Mouse (Mus musculus) Patski (cell line): ENCODE results near the gene Gm47791. TPM values are rescaled to one million over a fixed set of nuclear protein-coding genes. Genes with fewer than 3 reads are reported as not detected.

Source experiments
- ATAC-seq: fragments of 100-300 bp; one replicate; pipeline ENCODE4 v1.8.0; 2021
- CTCF ChIA-PET: fragments of 350-600 bp; sonication (Branson Sonifier 250); formaldehyde crosslinking; loops from one replicate; lab custom pipeline; 2022; ENCODE audit warnings: inconsistent platforms; lab: Charles Lee
- POLR2A ChIA-PET: fragments of 350-600 bp; sonication (Branson Sonifier 250); formaldehyde crosslinking; loops from one replicate; lab custom pipeline; 2022; ENCODE audit warnings: antibody characterized with exemption, inconsistent platforms; lab: Charles Lee
- DNase-seq: peaks from one replicate; pipeline ENCODE4 v3.0.0-alpha.2; 2011; ENCODE audit warnings: low read depth, low spot score
- H3K27me3 ChIP-seq: fragments of 371-371 bp; one replicate; pipeline ENCODE4 v1.5.1; 2021
- CTCF ChIP-seq: fragments of 100-300 bp; IDR thresholded peaks from one replicate; pipeline ENCODE4 v1.5.1; 2021
- in situ Hi-C: fragments of 300-500 bp; cut with MboI; formaldehyde crosslinking; loops from 3 replicates; pipeline ENCODE4 v1.11.1; 2018; ENCODE audit warnings: low pct_unique_long_range_greater_than_20kb, mixed read lengths
- polyA plus RNA-seq: library from polyadenylated mRNA; unstranded; gene quantifications from one replicate; pipeline ENCODE4 v1.2.3, GENCODE M21; 2021

Gm47791 gene
- polyA plus RNA-seq, 1 experiment from 2014 or later, result not detected

DNA sequence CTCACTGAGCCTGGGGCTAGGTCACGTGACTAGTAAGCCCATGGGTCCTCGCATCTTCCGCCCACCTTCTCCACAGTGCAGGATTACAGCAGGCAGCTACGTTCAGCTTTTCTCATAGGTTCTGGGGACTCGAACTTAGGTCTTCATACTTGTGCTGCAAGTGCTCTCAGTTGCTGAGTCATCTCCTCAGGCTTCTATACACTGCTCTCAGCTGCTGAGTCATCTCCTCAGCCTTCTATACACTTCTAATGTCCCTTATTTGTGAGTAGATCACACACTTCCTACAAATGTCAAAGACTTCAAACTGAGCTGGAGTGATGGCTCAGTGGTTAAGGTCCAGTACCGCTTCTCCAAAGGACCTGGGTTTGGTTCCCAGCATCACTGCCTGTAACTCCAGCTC is 21.2 kb upstream of the Gm47791 start:
- CTCF ChIA-PET, result interaction anchor here (0.8 to 1.4 kb wide), 5 partner anchors 13 to 182 kb away, joined by 3 to 5 read pairs (median 3); no protein-coding TSS in a partner anchor
- POLR2A ChIA-PET, result no interaction called here

DNA sequence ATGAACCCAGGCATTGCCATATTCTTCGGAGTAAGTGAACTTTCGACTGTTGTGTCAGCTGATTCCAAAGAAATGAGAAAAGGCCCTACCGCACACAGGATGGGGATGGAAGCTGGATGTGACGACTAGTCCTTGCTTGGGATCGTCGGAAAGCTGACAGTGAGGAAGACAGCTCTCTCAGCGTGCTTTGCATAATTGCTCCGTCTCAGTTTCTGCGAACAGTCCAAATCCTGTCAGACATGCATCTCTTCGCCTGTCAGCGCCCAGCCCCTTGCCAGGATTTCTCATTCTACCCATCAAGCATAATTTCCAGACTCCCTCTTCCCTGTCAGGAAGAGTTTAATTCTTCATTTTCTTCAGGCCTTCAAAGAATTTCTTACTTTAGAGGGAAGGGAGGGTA is 20.1 kb upstream of the Gm47791 start:
- in situ Hi-C loops, result loop anchor here (5.0 to 25.0 kb wide), 3 partner anchors 54 to 796 kb away; no protein-coding TSS in a partner anchor
- no peak for TF ChIP-seq CTCF
- ChIA-PET CTCF (interaction anchor here (0.6 kb wide), 1 partner anchor 197 kb away, joined by 3 read pairs; no protein-coding TSS in a partner anchor), POLR2A (no interaction called here)
- DNase-seq (no peak), ATAC-seq (no peak)
- no peaks in the 10 kb centered on the region for H3K27me3 ChIP-seq

More for the DNA sequence above, 21.2 kb upstream of the Gm47791 start:
- no peaks in the 10 kb centered on the region for H3K27me3 ChIP-seq
- no peak for DNase-seq
- no peak for TF ChIP-seq CTCF
- ATAC-seq, result no peak
- in situ Hi-C loops, result loop anchor here (5.0 to 25.0 kb wide), 3 partner anchors 53 to 795 kb away; no protein-coding TSS in a partner anchor

DNA sequence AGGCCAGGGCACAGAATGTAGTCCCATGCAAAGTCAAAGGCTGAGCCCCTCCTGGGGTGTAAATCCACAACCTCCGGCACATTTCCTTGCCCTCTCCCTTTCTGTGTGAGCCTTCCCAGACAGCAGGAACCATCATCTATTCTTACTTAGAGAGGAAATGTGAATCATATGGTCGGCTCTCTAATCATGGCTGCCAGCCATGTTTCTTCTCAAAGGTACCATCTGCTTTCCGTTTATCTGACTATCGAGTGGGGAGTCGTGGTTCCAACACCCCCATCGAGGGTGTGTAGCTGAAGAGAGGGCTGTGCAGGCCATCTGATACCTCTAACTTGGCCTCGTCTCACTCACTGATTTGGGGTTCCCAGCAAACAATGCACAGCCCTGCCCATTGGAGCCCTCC is 17.0 kb upstream of the Gm47791 start:
- no peak for ATAC-seq
- ChIA-PET CTCF (interaction anchor here (0.7 to 2.6 kb wide), 23 partner anchors 8 to 290 kb away, joined by 3 to 19 read pairs (median 4); partner anchors contain the start of gene Agfg1), POLR2A (interaction anchor here (1.0 kb wide), 2 partner anchors 51 to 199 kb away, joined by 3 to 8 read pairs; partner anchors contain the start of gene Agfg1)
- no peaks in the 10 kb centered on the region for H3K27me3 ChIP-seq
- no peak for TF ChIP-seq CTCF
- no peak for DNase-seq
- in situ Hi-C loops, result loop anchor here (10.0 to 25.0 kb wide), 2 partner anchors 799 to 927 kb away; no protein-coding TSS in a partner anchor

DNA sequence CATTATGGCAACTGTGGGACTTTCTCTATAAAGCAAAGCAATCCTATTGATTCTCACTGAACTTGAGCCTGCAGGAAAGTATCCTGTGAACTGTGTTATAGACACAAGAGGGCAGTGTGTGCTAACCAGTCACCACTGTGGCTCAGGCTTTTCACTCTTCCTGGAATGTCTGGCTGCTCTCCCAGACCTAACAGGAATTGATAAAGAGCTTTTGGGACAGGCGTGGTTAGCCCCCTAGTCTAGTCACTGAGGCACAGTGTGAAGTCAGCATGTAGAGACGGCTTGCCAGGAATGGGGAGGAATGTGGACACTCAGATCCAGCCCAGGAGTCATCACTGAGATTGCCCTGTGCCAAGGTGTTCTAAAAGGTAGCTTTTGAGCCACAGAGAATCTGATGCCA is 16.4 kb upstream of the Gm47791 start:
- CTCF ChIA-PET, result interaction anchor here (0.6 to 2.6 kb wide), 24 partner anchors 9 to 291 kb away, joined by 3 to 19 read pairs (median 4); partner anchors contain the start of gene Agfg1
- H3K27me3 ChIP-seq, result no peaks in the 10 kb centered on the region
- POLR2A ChIA-PET, result interaction anchor here (1.0 kb wide), 2 partner anchors 52 to 200 kb away, joined by 3 to 8 read pairs; partner anchors contain the start of gene Agfg1
- in situ Hi-C loops, result loop anchor here (10.0 to 25.0 kb wide), 2 partner anchors 800 to 927 kb away; no protein-coding TSS in a partner anchor
- ATAC-seq, result peak; percentile 83
- no peak for DNase-seq
- peak; percentile 94 for TF ChIP-seq CTCF

DNA sequence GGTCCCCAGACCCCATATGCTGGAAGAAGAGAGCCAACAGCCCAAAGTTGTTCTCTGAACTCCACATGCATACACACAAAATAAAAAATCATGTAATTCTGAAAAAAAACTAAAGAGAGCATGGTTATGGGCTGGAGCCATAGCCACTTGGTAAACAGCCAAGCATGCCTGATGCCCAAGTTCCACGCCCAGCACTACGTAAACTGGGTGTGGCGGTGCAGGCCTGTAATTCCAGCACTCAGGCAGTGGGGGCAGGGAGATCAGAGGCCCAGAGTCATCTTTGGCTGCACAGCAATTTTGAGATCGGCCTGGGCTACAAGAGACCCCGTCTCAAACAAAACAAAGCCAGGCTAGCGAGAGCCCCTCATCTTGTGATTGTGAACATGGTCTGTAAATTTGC is 14.5 kb upstream of the Gm47791 start:
- POLR2A ChIA-PET, result no interaction called here
- in situ Hi-C loops, result loop anchor here (10.0 to 25.0 kb wide), 2 partner anchors 802 to 929 kb away; no protein-coding TSS in a partner anchor
- no peak for ATAC-seq
- TF ChIP-seq CTCF, result no peak
- CTCF ChIA-PET, result interaction anchor here (2.6 kb wide), 2 partner anchors 11 to 202 kb away, joined by 11 to 19 read pairs; no protein-coding TSS in a partner anchor
- no peaks in the 10 kb centered on the region for H3K27me3 ChIP-seq
- no peak for DNase-seq

DNA sequence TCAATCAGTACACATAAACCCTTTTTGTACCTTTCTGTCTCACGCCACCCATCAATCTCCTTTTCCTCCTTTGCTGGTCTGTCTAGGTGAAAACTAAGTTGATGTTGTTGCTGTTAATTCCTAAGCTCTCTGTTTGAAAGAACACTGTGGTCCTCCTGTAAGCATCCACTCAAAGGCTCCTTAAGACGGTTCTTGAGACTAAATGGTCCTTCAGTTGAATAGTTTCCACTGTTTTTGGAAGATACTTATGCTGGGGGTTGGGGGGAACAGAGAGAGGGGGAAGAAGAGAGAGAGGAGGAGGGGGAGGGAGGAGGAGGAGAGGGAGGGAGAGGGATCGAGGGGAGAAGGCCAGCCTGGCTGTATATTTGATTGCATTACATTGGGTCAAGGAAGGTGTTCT is 12.5 kb upstream of the Gm47791 start:
- ChIA-PET CTCF (interaction anchor here (1.6 kb wide), 1 partner anchor 20 kb away, joined by 4 read pairs; no protein-coding TSS in a partner anchor), POLR2A (no interaction called here)
- no peak for DNase-seq
- H3K27me3 ChIP-seq, result no peaks in the 10 kb centered on the region
- in situ Hi-C loops, result loop anchor here (10.0 to 25.0 kb wide), 2 partner anchors 804 to 931 kb away; no protein-coding TSS in a partner anchor
- no peak for ATAC-seq
- TF ChIP-seq CTCF, result no peak

DNA sequence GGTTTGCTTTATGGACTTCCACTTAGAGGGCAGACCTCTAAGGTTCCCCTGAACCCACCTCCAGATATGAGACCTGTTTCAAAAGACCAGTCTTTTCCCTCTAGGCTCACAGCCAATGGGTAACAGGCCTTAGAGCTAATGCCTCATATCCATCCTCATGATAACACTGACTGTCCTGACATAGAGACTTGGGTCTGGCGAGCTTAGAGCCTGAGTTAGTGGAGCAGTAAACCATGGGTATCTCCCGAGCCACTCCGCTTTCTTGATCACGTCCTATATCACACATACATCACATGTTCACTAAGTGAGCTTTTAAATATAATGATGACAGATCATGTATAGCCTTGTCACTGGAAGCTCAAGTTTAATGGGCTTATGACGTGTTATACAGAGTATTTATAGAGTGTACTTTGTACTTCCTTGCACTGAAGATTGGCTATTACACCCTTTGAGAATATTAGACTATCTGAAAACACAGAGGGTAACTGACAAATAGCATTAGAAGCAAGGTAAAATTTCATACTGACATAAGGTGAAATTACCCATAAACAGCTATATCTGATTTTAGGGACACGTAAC is 8.4 kb upstream of the Gm47791 start:
- no peak for DNase-seq
- in situ Hi-C loops, result loop anchor here (25.0 kb wide), 1 partner anchor 808 kb away; no protein-coding TSS in a partner anchor
- no peak for ATAC-seq
- CTCF ChIA-PET, result interaction anchor here (0.9 to 1.6 kb wide), 5 partner anchors 8 to 208 kb away, joined by 3 to 4 read pairs (median 4); no protein-coding TSS in a partner anchor
- no peak for TF ChIP-seq CTCF
- H3K27me3 ChIP-seq, result no peaks in the 10 kb centered on the region
- POLR2A ChIA-PET, result no interaction called here

DNA sequence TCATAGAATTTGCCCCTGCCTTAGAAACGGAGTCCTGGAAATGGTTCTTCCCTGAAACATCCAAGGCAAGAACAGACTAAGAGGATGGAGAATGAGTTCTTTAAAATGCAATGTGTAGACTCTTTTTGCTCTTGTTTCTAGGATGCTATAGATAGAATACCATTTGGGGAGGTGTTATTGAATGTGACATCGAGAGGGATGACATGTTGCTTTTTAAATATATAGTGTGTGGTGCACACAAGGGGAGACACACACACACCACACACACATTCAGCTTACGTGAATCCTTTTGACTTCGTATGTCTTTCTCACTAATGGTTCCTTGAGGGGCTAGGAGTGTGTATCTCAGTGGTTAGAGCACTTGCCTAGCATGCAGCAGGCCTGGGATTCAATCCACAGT is 4.2 kb upstream of the Gm47791 start:
- CTCF ChIA-PET, result no interaction called here
- no peak for ATAC-seq
- TF ChIP-seq CTCF, result no peak
- DNase-seq, result no peak
- POLR2A ChIA-PET, result no interaction called here
- H3K27me3 ChIP-seq, result no peaks in the 10 kb centered on the region
- in situ Hi-C loops, result loop anchor here (25.0 kb wide), 1 partner anchor 812 kb away; no protein-coding TSS in a partner anchor

DNA sequence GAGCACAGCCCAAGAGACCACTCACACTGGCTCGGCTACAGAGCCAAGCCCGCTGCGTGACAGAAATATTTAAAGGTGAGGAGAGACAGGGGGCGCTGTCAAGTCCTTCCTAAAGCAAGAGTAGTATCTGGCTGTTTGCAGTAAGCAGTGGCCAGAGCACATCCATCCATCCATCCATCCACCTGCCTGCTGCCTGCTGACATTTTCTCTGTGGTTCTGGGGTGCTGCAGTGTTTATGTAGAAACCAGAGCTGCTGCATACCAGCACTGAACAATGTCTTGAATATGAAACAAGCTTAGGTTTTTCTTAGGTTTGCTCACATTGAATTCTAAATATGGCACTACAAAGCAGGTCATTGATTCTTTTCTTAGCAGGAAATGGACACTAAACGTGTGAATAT is 2.2 kb upstream of the Gm47791 start:
- DNase-seq (no peak), ATAC-seq (no peak)
- no peaks in the 10 kb centered on the region for H3K27me3 ChIP-seq
- POLR2A ChIA-PET, result no interaction called here
- in situ Hi-C loops, result no loop called here
- no peak for TF ChIP-seq CTCF
- CTCF ChIA-PET, result no interaction called here

DNA sequence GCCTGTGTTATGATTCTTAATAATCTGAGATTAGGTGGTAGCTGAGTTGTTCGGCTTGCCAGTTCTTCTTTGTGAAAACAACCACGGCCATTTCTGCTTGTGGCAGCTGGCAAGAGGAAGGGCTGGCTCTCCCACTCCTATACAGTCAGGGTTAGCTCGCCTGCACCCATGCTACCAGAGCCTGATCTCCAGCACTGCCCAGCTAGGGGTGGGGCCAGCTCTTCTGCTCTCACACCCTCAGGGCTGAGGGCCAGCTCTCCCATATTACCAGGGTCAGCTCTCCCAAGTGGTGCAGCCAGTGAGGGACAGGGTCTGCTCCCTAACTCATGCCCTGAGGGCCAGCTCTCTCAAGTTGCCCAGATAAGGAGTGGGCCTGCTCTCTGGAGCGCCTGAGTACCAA is 1.4 kb upstream of the Gm47791 start:
- ATAC-seq (no peak), DNase-seq (no peak)
- in situ Hi-C loops, result no loop called here
- CTCF ChIA-PET, result no interaction called here
- TF ChIP-seq CTCF, result no peak
- no peaks in the 10 kb centered on the region for H3K27me3 ChIP-seq
- POLR2A ChIA-PET, result interaction anchor here (0.6 kb wide), 1 partner anchor 129 kb away, joined by 3 read pairs; no protein-coding TSS in a partner anchor
